Mouse (Mus musculus): ENCODE results near the gene Cx3cr1. TPM values are rescaled to one million over a fixed set of nuclear protein-coding genes. Genes with fewer than 3 reads are reported as not detected.

Gene Cx3cr1
- polyA plus RNA-seq, 1 experiment: 7.5 TPM

- TF ChIP-seq POLR2A (IDR thresholded peaks at IDR 0.05; ENCODE audit: control insufficient read depth, extremely low read depth, insufficient read depth, low read length, poor library complexity) (no peak), CTCF (IDR thresholded peaks at IDR 0.05; ENCODE audit: borderline replicate concordance, control insufficient read depth, extremely low read depth, insufficient read depth, low read length, poor library complexity) (no peak)
- H3K36me3 ChIP-seq (ENCODE audit: control insufficient read depth, insufficient read depth, low read length): no peaks in the 10 kb centered on the region
- no peak overlapping the region for H3K27ac ChIP-seq (ENCODE audit: control insufficient read depth, insufficient read depth, low read length)
- no peaks in the 10 kb centered on the region for H3K27me3 ChIP-seq (ENCODE audit: control insufficient read depth, insufficient read depth, low read length)
- no peak for DNase-seq
- H3K4me3 ChIP-seq (ENCODE audit: control insufficient read depth, insufficient read depth, low read length): no peak overlapping the region
- peaks cover 9% of the 10 kb centered on the region for H3K4me1 ChIP-seq (replicated peaks; ENCODE audit: control insufficient read depth, insufficient read depth, low read length)
- 94% methylated on average over 8 of the region's 8 CpGs for WGBS
Observed at GRCm38 (mm10) chr9:120099304-120099703, 29.6 kb upstream of the Cx3cr1 start.

- no peak; the same call in 1 of the 2 replicates for TF ChIP-seq CTCF (IDR thresholded peaks at IDR 0.05; ENCODE audit: borderline replicate concordance, control insufficient read depth, extremely low read depth, insufficient read depth, low read length, poor library complexity)
- H3K27ac ChIP-seq (ENCODE audit: control insufficient read depth, insufficient read depth, low read length): no peak overlapping the region
- H3K36me3 ChIP-seq (ENCODE audit: control insufficient read depth, insufficient read depth, low read length): no peaks in the 10 kb centered on the region
- 27% methylated on average over 7 of the region's 7 CpGs for WGBS
- no peaks in the 10 kb centered on the region for H3K27me3 ChIP-seq (ENCODE audit: control insufficient read depth, insufficient read depth, low read length)
- no peak overlapping the region for H3K4me3 ChIP-seq (ENCODE audit: control insufficient read depth, insufficient read depth, low read length)
- peaks cover 11% of the 10 kb centered on the region for H3K4me1 ChIP-seq (replicated peaks; ENCODE audit: control insufficient read depth, insufficient read depth, low read length)
- DNase-seq: peak; percentile 61
Observed at GRCm38 (mm10) chr9:120098682-120099081, 29.0 kb upstream of the Cx3cr1 start.

DNA sequence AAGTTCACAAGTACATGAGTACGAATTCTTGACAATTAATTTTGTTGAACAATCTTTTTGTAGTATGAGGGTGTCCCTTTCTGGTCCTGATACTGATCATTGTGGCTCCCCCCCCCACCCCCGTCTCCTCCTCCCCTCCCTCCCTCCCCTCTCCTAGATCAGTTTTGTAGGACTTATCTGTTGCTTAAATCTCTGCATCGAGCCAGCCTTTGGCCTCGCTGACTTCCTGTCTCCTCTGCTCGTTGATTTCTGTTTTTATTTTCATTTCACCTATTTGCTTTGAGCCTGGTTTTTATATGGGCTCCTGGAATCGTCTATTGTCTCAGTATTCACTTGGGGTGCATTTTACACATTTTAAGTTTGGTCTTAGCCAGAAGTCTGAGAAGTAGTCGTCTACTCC lies 26.2 kb upstream of the Cx3cr1 start:
- Histone ChIP-seq H3K27ac (ENCODE audit: control insufficient read depth, insufficient read depth, low read length) (peak overlapping the region; percentile 49; the same call in 1 of the 2 replicates), H3K4me3 (ENCODE audit: control insufficient read depth, insufficient read depth, low read length) (no peak overlapping the region), H3K27me3 (ENCODE audit: control insufficient read depth, insufficient read depth, low read length) (no peaks in the 10 kb centered on the region), H3K4me1 (replicated peaks; ENCODE audit: control insufficient read depth, insufficient read depth, low read length) (peaks cover 24% of the 10 kb centered on the region), H3K36me3 (ENCODE audit: control insufficient read depth, insufficient read depth, low read length) (no peaks in the 10 kb centered on the region)
- WGBS: under 1% methylated on average over 7 of the region's 7 CpGs
- DNase-seq: no peak
- TF ChIP-seq CTCF (IDR thresholded peaks at IDR 0.05; ENCODE audit: borderline replicate concordance, control insufficient read depth, extremely low read depth, insufficient read depth, low read length, poor library complexity): no peak
- no peak for TF ChIP-seq POLR2A (IDR thresholded peaks at IDR 0.05; ENCODE audit: control insufficient read depth, extremely low read depth, insufficient read depth, low read length, poor library complexity)

- TF ChIP-seq POLR2A (IDR thresholded peaks at IDR 0.05; ENCODE audit: control insufficient read depth, extremely low read depth, insufficient read depth, low read length, poor library complexity) (no peak), CTCF (IDR thresholded peaks at IDR 0.05; ENCODE audit: borderline replicate concordance, control insufficient read depth, extremely low read depth, insufficient read depth, low read length, poor library complexity) (no peak)
Observed at GRCm38 (mm10) chr9:120093701-120094100, 24.0 kb upstream of the Cx3cr1 start.

DNA sequence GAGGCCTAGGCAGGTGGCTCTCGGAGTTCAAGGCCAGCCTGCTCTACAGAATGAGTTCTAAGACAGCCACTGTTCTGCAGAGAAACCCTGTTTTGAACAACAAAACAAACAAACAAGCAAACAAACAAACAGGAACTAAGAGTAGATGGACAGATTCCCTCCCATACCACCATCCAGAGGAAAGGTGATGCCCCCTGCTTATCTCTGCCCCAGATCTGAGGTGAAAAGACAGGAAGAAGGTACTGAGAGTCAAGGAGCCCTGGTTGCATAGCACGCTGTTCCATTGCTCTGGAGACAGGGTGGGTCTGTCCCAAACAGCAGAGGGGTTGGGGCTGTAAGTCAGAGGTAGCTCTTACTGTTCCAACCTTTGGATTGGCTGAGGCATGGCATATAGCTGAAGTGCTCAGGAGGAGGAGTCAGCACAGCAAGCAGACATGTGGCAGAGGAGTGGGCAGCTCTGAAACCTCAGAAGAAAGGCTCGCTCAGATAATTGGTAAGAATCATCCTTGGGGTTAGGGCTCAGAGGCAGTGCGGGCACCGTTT lies 22.1 kb upstream of the Cx3cr1 start, which contains the start of gene Ccr8:
TSS of gene Ccr8 (plus strand) at position 419 of the 543 bp plus-strand sequence.
- Histone ChIP-seq H3K4me1 (replicated peaks; ENCODE audit: control insufficient read depth, insufficient read depth, low read length) (peaks cover 24% of the 10 kb centered on the region), H3K27me3 (ENCODE audit: control insufficient read depth, insufficient read depth, low read length) (no peaks in the 10 kb centered on the region), H3K27ac (ENCODE audit: control insufficient read depth, insufficient read depth, low read length) (peak within 1 kb of the TSS; percentile 42; the same call in 1 of the 2 replicates), H3K36me3 (ENCODE audit: control insufficient read depth, insufficient read depth, low read length) (no peaks in the 10 kb centered on the region), H3K4me3 (ENCODE audit: control insufficient read depth, insufficient read depth, low read length) (peak within 1 kb of the TSS; percentile 19)
- 72% methylated on average over 5 of the region's 5 CpGs for WGBS
- DNase-seq: no peak
- TF ChIP-seq POLR2A (IDR thresholded peaks at IDR 0.05; ENCODE audit: control insufficient read depth, extremely low read depth, insufficient read depth, low read length, poor library complexity) (no peak), CTCF (IDR thresholded peaks at IDR 0.05; ENCODE audit: borderline replicate concordance, control insufficient read depth, extremely low read depth, insufficient read depth, low read length, poor library complexity) (no peak)

More at GRCm38 (mm10) chr9:120093701-120094100, 24.0 kb upstream of the Cx3cr1 start:
- 96% methylated on average over 13 of the region's 13 CpGs for WGBS
- H3K4me3 ChIP-seq (ENCODE audit: control insufficient read depth, insufficient read depth, low read length): no peak overlapping the region
- DNase-seq: no peak
- no peaks in the 10 kb centered on the region for H3K36me3 ChIP-seq (ENCODE audit: control insufficient read depth, insufficient read depth, low read length)
- H3K4me1 ChIP-seq (replicated peaks; ENCODE audit: control insufficient read depth, insufficient read depth, low read length): peaks cover 24% of the 10 kb centered on the region
- H3K27me3 ChIP-seq (ENCODE audit: control insufficient read depth, insufficient read depth, low read length): no peaks in the 10 kb centered on the region
- H3K27ac ChIP-seq (ENCODE audit: control insufficient read depth, insufficient read depth, low read length): no peak overlapping the region

GRCm38 (mm10) chr9:120091086-120091485 lies 21.4 kb upstream of the Cx3cr1 start:
- H3K36me3 ChIP-seq (ENCODE audit: control insufficient read depth, insufficient read depth, low read length): no peaks in the 10 kb centered on the region
- WGBS: 62% methylated on average over 10 of the region's 10 CpGs
- no peak for TF ChIP-seq CTCF (IDR thresholded peaks at IDR 0.05; ENCODE audit: borderline replicate concordance, control insufficient read depth, extremely low read depth, insufficient read depth, low read length, poor library complexity)
- TF ChIP-seq POLR2A (IDR thresholded peaks at IDR 0.05; ENCODE audit: control insufficient read depth, extremely low read depth, insufficient read depth, low read length, poor library complexity): no peak
- H3K27ac ChIP-seq (ENCODE audit: control insufficient read depth, insufficient read depth, low read length): peak overlapping the region; percentile 42; the same call in 1 of the 2 replicates
- no peak for DNase-seq
- H3K4me1 ChIP-seq (replicated peaks; ENCODE audit: control insufficient read depth, insufficient read depth, low read length): peaks cover 21% of the 10 kb centered on the region
- H3K27me3 ChIP-seq (ENCODE audit: control insufficient read depth, insufficient read depth, low read length): no peaks in the 10 kb centered on the region
- no peak overlapping the region for H3K4me3 ChIP-seq (ENCODE audit: control insufficient read depth, insufficient read depth, low read length)

DNA sequence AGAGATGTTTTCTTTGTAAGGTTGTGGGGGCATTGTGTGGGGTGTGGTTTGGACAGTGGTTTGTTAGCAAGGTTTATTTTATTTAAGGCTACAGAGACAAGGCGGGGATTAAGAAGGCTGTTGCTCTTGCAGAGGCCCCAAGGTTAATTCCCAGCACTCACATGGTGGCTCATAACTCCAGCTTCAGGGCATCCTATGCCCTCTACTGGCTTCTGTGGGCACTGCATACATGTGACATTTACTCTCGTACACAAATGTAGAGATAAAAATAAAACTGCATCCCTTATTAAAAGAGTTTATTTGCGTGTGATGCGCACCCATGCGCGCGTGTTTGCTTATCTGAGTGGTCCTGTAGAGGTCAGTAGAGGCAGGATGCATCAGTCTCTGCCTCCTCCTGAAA lies 19.4 kb upstream of the Cx3cr1 start:
- TF ChIP-seq CTCF (IDR thresholded peaks at IDR 0.05; ENCODE audit: borderline replicate concordance, control insufficient read depth, extremely low read depth, insufficient read depth, low read length, poor library complexity): no peak
- no peak for TF ChIP-seq POLR2A (IDR thresholded peaks at IDR 0.05; ENCODE audit: control insufficient read depth, extremely low read depth, insufficient read depth, low read length, poor library complexity)
- Histone ChIP-seq H3K4me1 (replicated peaks; ENCODE audit: control insufficient read depth, insufficient read depth, low read length) (peaks cover 23% of the 10 kb centered on the region), H3K27me3 (ENCODE audit: control insufficient read depth, insufficient read depth, low read length) (no peaks in the 10 kb centered on the region), H3K36me3 (ENCODE audit: control insufficient read depth, insufficient read depth, low read length) (no peaks in the 10 kb centered on the region), H3K4me3 (ENCODE audit: control insufficient read depth, insufficient read depth, low read length) (no peak overlapping the region), H3K27ac (ENCODE audit: control insufficient read depth, insufficient read depth, low read length) (no peak overlapping the region)
- no peak for DNase-seq
- WGBS: 94% methylated on average over 7 of the region's 7 CpGs
